Mouse (Mus musculus) ES-E14 (cell line): Measurements from ENCODE around the gene Mrpl22. TPM values are rescaled to one million over a fixed set of nuclear protein-coding genes. Genes with fewer than 3 reads are reported as not detected.
"Not testable (repeated sequence)": the region's sequence is repeated elsewhere in the genome, so short reads cannot be mapped to it uniquely, and the experiment has no call there.

ENCODE experiments used
- DNase-seq: peaks from one replicate; pipeline ENCODE4 v3.0.0-alpha.2; 2013; ENCODE audit warnings: low read depth, low spot score
- H3K27ac ChIP-seq: 2 replicates; pipeline ENCODE4 v1.5.1; 2012; ENCODE audit warnings: low read depth, mild to moderate bottlenecking, low read length, moderate library complexity, mixed read lengths; ENCODE audit not compliant: poor library complexity, insufficient read depth, severe bottlenecking
- H3K36me3 ChIP-seq: 2 replicates; pipeline ENCODE4 v1.6.1; 2012; ENCODE audit warnings: mild to moderate bottlenecking, low read length, moderate library complexity, mixed read lengths; ENCODE audit not compliant: control insufficient read depth, poor library complexity, insufficient read depth, severe bottlenecking
- H3K4me1 ChIP-seq, 2 experiments: fragments of 150-350 bp in 1 of 2; sonication (generic) in 1 of 2; 2 replicates each; pipeline ENCODE4 v1.6.1; 2012; ENCODE audit warnings: low read length in 2 of 2, mild to moderate bottlenecking in 1 of 2, mixed read lengths in 1 of 2; ENCODE audit not compliant: control insufficient read depth in 2 of 2, insufficient read depth in 2 of 2, poor library complexity in 1 of 2
- H3K4me3 ChIP-seq, 2 experiments: fragments of 150-350 bp in 1 of 2; sonication (generic) in 1 of 2; 2 replicates each; pipeline ENCODE4 v1.5.1; 2012; ENCODE audit warnings: low read length in 2 of 2, low read depth in 1 of 2, mild to moderate bottlenecking in 1 of 2, mixed read lengths in 1 of 2; ENCODE audit not compliant: insufficient read depth in 1 of 2, poor library complexity in 1 of 2, severe bottlenecking in 1 of 2
- H3K9ac ChIP-seq: 2 replicates; pipeline ENCODE4 v1.6.1; 2012; ENCODE audit warnings: low read depth, mild to moderate bottlenecking, low read length, mixed read lengths; ENCODE audit not compliant: poor library complexity, insufficient read depth, severe bottlenecking
- H3K9me3 ChIP-seq: fragments of 150-350 bp; sonication (generic); 2 replicates; pipeline ENCODE4 v1.6.1; 2012; ENCODE audit warnings: low read depth, mild to moderate bottlenecking, low read length; ENCODE audit not compliant: control insufficient read depth, insufficient read depth
- CHD2 ChIP-seq: IDR thresholded peaks from 2 replicates; pipeline ENCODE4 v1.6.1; 2014; ENCODE audit warnings: mild to moderate bottlenecking, low read depth, low read length, inconsistent platforms
- HCFC1 ChIP-seq: IDR thresholded peaks from 2 replicates; pipeline ENCODE4 v1.6.1; 2012; ENCODE audit warnings: low read length, inconsistent platforms, borderline replicate concordance; ENCODE audit not compliant: insufficient read depth
- MAFK ChIP-seq: IDR thresholded peaks from 2 replicates; pipeline ENCODE4 v1.6.1; 2014; ENCODE audit warnings: mild to moderate bottlenecking, low read depth, low read length, inconsistent platforms; ENCODE audit not compliant: insufficient read depth
- ZC3H11A ChIP-seq: IDR thresholded peaks from 2 replicates; pipeline ENCODE4 v1.6.1; 2012; ENCODE audit warnings: low read depth, mild to moderate bottlenecking, inconsistent platforms, low read length, borderline replicate concordance
- ZNF384 ChIP-seq: IDR thresholded peaks from 2 replicates; pipeline ENCODE4 v1.6.1; 2012; ENCODE audit warnings: low read depth, low read length, inconsistent platforms
- in situ Hi-C, 2 experiments: fragments of 600-800 bp; cut with MboI; formaldehyde crosslinking; loops; one replicate each; pipeline ENCODE4 v1.15.1; 2025; ENCODE audit warnings: low sequenced_read_pairs in 2 of 2, inconsistent platforms in 1 of 2; ENCODE audit not compliant: unreplicated experiment in 2 of 2
- total RNA-seq: library from RNA; depleted of rRNA; stranded (reverse); fragments of 300-350 nt; gene quantifications from 2 replicates; pipeline ENCODE4 v1.2.3, GENCODE M21; 2012

Mrpl22 gene
- total RNA-seq, 1 experiment: 71.0 TPM

GRCm38 (mm10) chr11:58189675-58190074 lies 18.2 kb downstream of the Mrpl22 start:
- DNase-seq: no peak
- H3K36me3 ChIP-seq: no peaks in the 10 kb centered on the region
- H3K4me1 ChIP-seq: peaks cover 2 to 3% of the 10 kb centered on the region in 2 experiments; a peak in 2 of 4 replicates
- no peak for TF ChIP-seq HCFC1
- no peak for TF ChIP-seq ZNF384
- no peak for TF ChIP-seq ZC3H11A
- TF ChIP-seq MAFK: no peak
- no peak for TF ChIP-seq CHD2
- no peak overlapping the region for H3K9ac ChIP-seq
- in situ Hi-C loops: no loop called here
- H3K9me3 ChIP-seq: no peaks in the 10 kb centered on the region
- H3K4me3 ChIP-seq: no peak overlapping the region
- no peak overlapping the region for H3K27ac ChIP-seq

- DNase-seq: no peak
- Histone ChIP-seq H3K27ac (no peak overlapping the region), H3K9ac (no peak overlapping the region), H3K36me3 (no peaks in the 10 kb centered on the region), H3K4me3 (no peak overlapping the region), H3K9me3 (no peaks in the 10 kb centered on the region), H3K4me1 (peaks cover 2 to 3% of the 10 kb centered on the region in 2 experiments; a peak in 2 of 4 replicates)
- in situ Hi-C loops: no loop called here
- TF ChIP-seq CHD2: no peak
- no peak for TF ChIP-seq HCFC1
- no peak for TF ChIP-seq MAFK
Measured at GRCm38 (mm10) chr11:58193326-58193725, 21.9 kb downstream of the Mrpl22 start.

- DNase-seq: no peak
- Histone ChIP-seq H3K27ac (no peak overlapping the region), H3K9ac (no peak overlapping the region), H3K4me1 (peaks cover 3 to 5% of the 10 kb centered on the region in 2 experiments; a peak in 2 of 4 replicates), H3K36me3 (no peaks in the 10 kb centered on the region), H3K4me3 (no peak overlapping the region), H3K9me3 (no peaks in the 10 kb centered on the region)
- peak; percentile 53; the same call in 1 of the 2 replicates for TF ChIP-seq MAFK
- no peak for TF ChIP-seq HCFC1
- in situ Hi-C loops: no loop called here
Measured at GRCm38 (mm10) chr11:58193860-58194520, 22.5 kb downstream of the Mrpl22 start.

GRCm38 (mm10) chr11:58198663-58199062 lies 27.2 kb downstream of the Mrpl22 start:
- no peak for DNase-seq
- Histone ChIP-seq H3K9ac (no peak overlapping the region), H3K27ac (no peak overlapping the region), H3K9me3 (no peaks in the 10 kb centered on the region), H3K4me1 (peaks cover 3 to 11% of the 10 kb centered on the region in 2 experiments; a peak in 2 of 4 replicates), H3K36me3 (no peaks in the 10 kb centered on the region), H3K4me3 (no peak overlapping the region)
- TF ChIP-seq CHD2 (no peak), ZC3H11A (no peak), HCFC1 (no peak), MAFK (no peak), ZNF384 (no peak)
- in situ Hi-C loops: no loop called here

- H3K4me3 ChIP-seq: peak within 1 kb of the TSS; percentile 35 to 56
- H3K36me3 ChIP-seq, H3K4me1 ChIP-seq, H3K27ac ChIP-seq, H3K9me3 ChIP-seq, in situ Hi-C loops, H3K9ac ChIP-seq, DNase-seq: not testable (repeated sequence)
Measured at GRCm38 (mm10) chr11:58199229-58200037, 28.0 kb downstream of the Mrpl22 start, which contains the start of the genes Igtp and Irgm2. Igtp (plus strand) TSS chr11:58199556. Irgm2 (plus strand) TSS chr11:58199618.
